Mouse (Mus musculus): ENCODE measurements around the gene Naa20. TPM values are rescaled to one million over a fixed set of nuclear protein-coding genes. Genes with fewer than 3 reads are reported as not detected.

Gene Naa20
- total RNA-seq, 2 experiments from 2014 or later, result 71.8 to 80.8 TPM

GRCm38 (mm10) chr2:145957450-145957849 is 55.6 kb downstream of the Naa20 start:
- Histone ChIP-seq H3K27ac (no peak overlapping the region), H3K4me3 (no peak overlapping the region)
- DNase-seq (ENCODE audit: extremely low spot score in 1 of 2, low spot score in 2 of 2), result no peak
- intact Hi-C loops (cut with DNase I), result loop anchor here (1.0 to 5.0 kb wide), 4 partner anchors 255 to 653 kb away; no protein-coding TSS in a partner anchor
- peak; percentile 86 for TF ChIP-seq CTCF (IDR thresholded peaks at IDR 0.05)

GRCm38 (mm10) chr2:145958097-145958496 is 56.2 kb downstream of the Naa20 start:
- DNase-seq (ENCODE audit: extremely low spot score in 1 of 2, low spot score in 2 of 2), result no peak
- intact Hi-C loops (cut with DNase I), result loop anchor here (5.0 kb wide), 1 partner anchor 254 kb away; no protein-coding TSS in a partner anchor
- no peak overlapping the region for H3K4me3 ChIP-seq

GRCm38 (mm10) chr2:145958551-145958950 is 56.7 kb downstream of the Naa20 start:
- no peak for DNase-seq (ENCODE audit: extremely low spot score in 1 of 2, low spot score in 2 of 2)
- intact Hi-C loops (cut with DNase I), result loop anchor here (5.0 kb wide), 1 partner anchor 254 kb away; no protein-coding TSS in a partner anchor
- no peak for TF ChIP-seq CTCF (IDR thresholded peaks at IDR 0.05)

More at GRCm38 (mm10) chr2:145958097-145958496, 56.2 kb downstream of the Naa20 start:
- no peak overlapping the region for H3K27ac ChIP-seq
- TF ChIP-seq CTCF (IDR thresholded peaks at IDR 0.05), result no peak

GRCm38 (mm10) chr2:145961861-145962260 is 60.0 kb downstream of the Naa20 start:
- H3K27ac ChIP-seq, result no peak overlapping the region
- H3K4me3 ChIP-seq, result no peak overlapping the region
- intact Hi-C loops (cut with DNase I), result no loop called here
- no peak for TF ChIP-seq CTCF (IDR thresholded peaks at IDR 0.05)
- no peak for DNase-seq (ENCODE audit: extremely low spot score in 1 of 2, low spot score in 2 of 2)

More at GRCm38 (mm10) chr2:145958551-145958950, 56.7 kb downstream of the Naa20 start:
- Histone ChIP-seq H3K4me3 (no peak overlapping the region), H3K27ac (no peak overlapping the region)

Small RNA genes within 50 kb of the gene (microRNA-seq; reads per million reads assigned to microRNA genes)
- gene Gm25026, result 0 reads per million in 2 experiments

Other genes starting within 250 kb of the Naa20 start
- gene Rin2, start 226.9 kb upstream of the Naa20 start, total RNA-seq (2021), result 10 to 100 TPM; 24.2 to 29.3 TPM
- gene Cfap61, start 32.7 kb downstream of the Naa20 start, total RNA-seq (2021), result 1 to 10 TPM; 3.5 to 3.6 TPM
- 10 to 100 TPM; 20.6 to 21.1 TPM for gene Crnkl1, start 32.9 kb downstream of the Naa20 start, total RNA-seq (2021)

All from left cerebral cortex, adult 2 months (tissue).